8 mouse cellular contexts compared by ENCODE assay signal in genomic region chr11:114251614-114252013, GRCm38 (mm10).
DNase-seq lines count a peak whose midpoint lies in the region; ATAC-seq and TF ChIP-seq lines count a peak whose summit lies in the region.

No protein-coding gene starts in this region.

- no peak overlapping the region for H3K4me3 ChIP-seq in heart, adult 2 months
- H3K4me3 ChIP-seq in heart, embryonic 10.5 days = no peak overlapping the region
- no peak overlapping the region for H3K4me3 ChIP-seq in neural tube, embryonic 15.5 days (replicated peaks)
- peak overlapping the region; percentile 62 for H3K4me3 ChIP-seq in testis, adult 2 months (ENCODE audit: control insufficient read depth, low read depth, low read length)
- no peak overlapping the region for H3K4me3 ChIP-seq in kidney, embryonic 16.5 days (ENCODE audit: low read length)

- ATAC-seq in neural tube, embryonic 15.5 days (ENCODE audit: low FRiP score) = no peak
- ATAC-seq in kidney, embryonic 16.5 days (ENCODE audit: low FRiP score, low TSS enrichment) = no peak

- H3K27ac ChIP-seq in heart, adult 2 months = no peak overlapping the region
- no peak overlapping the region for H3K27ac ChIP-seq in heart, embryonic 10.5 days
- no peak overlapping the region for H3K27ac ChIP-seq in neural tube, embryonic 15.5 days (replicated peaks)
- no peak overlapping the region for H3K27ac ChIP-seq in testis, adult 2 months (ENCODE audit: control insufficient read depth, insufficient read depth, low read depth, low read length)
- H3K27ac ChIP-seq in kidney, embryonic 16.5 days (ENCODE audit: low read length) = no peak overlapping the region

- TF ChIP-seq EP300 in heart, adult 2 months (IDR thresholded peaks at IDR 0.05; ENCODE audit: insufficient read depth, low read depth, low read length) = no peak

- TF ChIP-seq POLR2A in heart, adult 2 months (IDR thresholded peaks at IDR 0.05; ENCODE audit: insufficient read depth, low read depth, low read length) = no peak
- no peak for TF ChIP-seq POLR2A in testis, adult 2 months (IDR thresholded peaks at IDR 0.05; ENCODE audit: control insufficient read depth, low read depth, low read length)

- no peaks in the 10 kb centered on the region for H3K27me3 ChIP-seq in heart, adult 2 months (ENCODE audit: control insufficient read depth, insufficient read depth, low read length)
- peaks cover 39% of the 10 kb centered on the region for H3K27me3 ChIP-seq in heart, embryonic 10.5 days (ENCODE audit: insufficient read depth, poor library complexity, severe bottlenecking)
- 0 out of 2 replicates have a peak, but pooled peaks cover 4% of the 10 kb centered on the region for H3K27me3 ChIP-seq in neural tube, embryonic 15.5 days (replicated peaks)
- no peaks in the 10 kb centered on the region for H3K27me3 ChIP-seq in testis, adult 2 months (ENCODE audit: control insufficient read depth, insufficient read depth, low read length)
- no peaks in the 10 kb centered on the region for H3K27me3 ChIP-seq in kidney, embryonic 16.5 days (ENCODE audit: insufficient read depth, low read length)

- no peaks in the 10 kb centered on the region for H3K9me3 ChIP-seq in heart, embryonic 10.5 days
- no peaks in the 10 kb centered on the region for H3K9me3 ChIP-seq in neural tube, embryonic 15.5 days (replicated peaks)
- H3K9me3 ChIP-seq in kidney, embryonic 16.5 days (ENCODE audit: low read length) = no peaks in the 10 kb centered on the region

- DNase-seq in heart, adult 2 months = no peak
- no peak for DNase-seq in heart, embryonic 10.5 days (ENCODE audit: low spot score)
- peak; percentile 26 for DNase-seq in neural tube, embryonic 10.5 days (ENCODE audit: extremely low spot score, low spot score)
- peak; percentile 27 to 34 for DNase-seq in cerebellum, postnatal 36 days
- no peak for DNase-seq in ovary, adult 18-20 months (ENCODE audit: low spot score)

- intact Hi-C loops in heart, adult 2 months (cut with DNase I) = no loop called here

- H3K4me1 ChIP-seq in heart, adult 2 months (ENCODE audit: control insufficient read depth, insufficient read depth, low read length) = no peaks in the 10 kb centered on the region
- peaks cover 23% of the 10 kb centered on the region for H3K4me1 ChIP-seq in heart, embryonic 10.5 days
- H3K4me1 ChIP-seq in neural tube, embryonic 15.5 days = no peaks in the 10 kb centered on the region; the same call in 1 of the 2 replicates
- H3K4me1 ChIP-seq in testis, adult 2 months (ENCODE audit: control insufficient read depth, insufficient read depth, low read length) = peaks cover 5% of the 10 kb centered on the region
- no peaks in the 10 kb centered on the region for H3K4me1 ChIP-seq in kidney, embryonic 16.5 days (ENCODE audit: insufficient read depth, low read length)

- H3K9ac ChIP-seq in heart, adult 2 months (ENCODE audit: low read depth, low read length) = no peak overlapping the region
- no peak overlapping the region for H3K9ac ChIP-seq in neural tube, embryonic 15.5 days (replicated peaks)
- no peak overlapping the region for H3K9ac ChIP-seq in kidney, embryonic 16.5 days (replicated peaks; ENCODE audit: low read length)

- H3K4me2 ChIP-seq in neural tube, embryonic 15.5 days = no peak overlapping the region
- H3K4me2 ChIP-seq in kidney, embryonic 16.5 days (replicated peaks; ENCODE audit: low read depth, low read length) = no peak overlapping the region

- peak; percentile 44 for TF ChIP-seq CTCF in heart, adult 2 months (IDR thresholded peaks at IDR 0.05)
- TF ChIP-seq CTCF in testis, adult 2 months (IDR thresholded peaks at IDR 0.05; ENCODE audit: control insufficient read depth, insufficient read depth, insufficient replicate concordance, low read depth, low read length) = peak; percentile 85

- 85% methylated on average over 7 of the region's 7 CpGs for WGBS in heart, adult 2 months
- 85% methylated on average over 7 of the region's 7 CpGs for WGBS in heart, embryonic 10.5 days
- WGBS in neural tube, embryonic 15.5 days = 68% methylated on average over 7 of the region's 7 CpGs
- WGBS in kidney, embryonic 16.5 days = 68% methylated on average over 7 of the region's 7 CpGs

- no peaks in the 10 kb centered on the region for H3K36me3 ChIP-seq in heart, adult 2 months (ENCODE audit: control insufficient read depth, insufficient read depth, low read length)
- H3K36me3 ChIP-seq in heart, embryonic 10.5 days = no peaks in the 10 kb centered on the region
- no peaks in the 10 kb centered on the region for H3K36me3 ChIP-seq in neural tube, embryonic 15.5 days
- H3K36me3 ChIP-seq in testis, adult 2 months (ENCODE audit: control insufficient read depth, insufficient read depth, low read length) = no peaks in the 10 kb centered on the region
- no peaks in the 10 kb centered on the region for H3K36me3 ChIP-seq in kidney, embryonic 16.5 days (ENCODE audit: insufficient read depth, low read length)

- H3K79me2 ChIP-seq in heart, adult 2 months (replicated peaks; ENCODE audit: control insufficient read depth, insufficient read depth, low read length) = no peaks in the 10 kb centered on the region

Comparison
In these comparisons a context has a peak if more than half of its experiments do, and no peak if none do; other contexts are left out.
1. DNase-seq: peak in neural tube, embryonic 10.5 days (single experiment) and cerebellum, postnatal 36 days (2 of 2); none in heart, adult 2 months (0 of 2), heart, embryonic 10.5 days (single experiment) and ovary, adult 18-20 months (single experiment).